Mouse (Mus musculus) mature B cell (primary cell): Measurements from ENCODE around the gene Dcdc2c.

Source experiments
- in situ Hi-C: fragments of 300-500 bp; cut with MboI; formaldehyde crosslinking; loops from 2 replicates; pipeline ENCODE4 v1.14.3; 2019

Dcdc2c gene

GRCm38 (mm10) chr12:28458786-28459185 lies 93.4 kb downstream of the Dcdc2c start:
- in situ Hi-C loops = no loop called here

GRCm38 (mm10) chr12:28436536-28436935 lies 115.7 kb downstream of the Dcdc2c start:
- in situ Hi-C loops = no loop called here

- in situ Hi-C loops = no loop called here
Measured at GRCm38 (mm10) chr12:28432729-28433067, 119.5 kb downstream of the Dcdc2c start.

- in situ Hi-C loops = no loop called here
Measured at GRCm38 (mm10) chr12:28431832-28432728, 120.1 kb downstream of the Dcdc2c start.

- in situ Hi-C loops = no loop called here
Measured at GRCm38 (mm10) chr12:28429856-28430255, 122.3 kb downstream of the Dcdc2c start.

GRCm38 (mm10) chr12:28416957-28417356 lies 135.2 kb downstream of the Dcdc2c start:
- in situ Hi-C loops = no loop called here

- in situ Hi-C loops = no loop called here
Measured at GRCm38 (mm10) chr12:28407656-28408405, 144.4 kb downstream of the Dcdc2c start.

GRCm38 (mm10) chr12:28402256-28402655 lies 149.9 kb downstream of the Dcdc2c start:
- in situ Hi-C loops = no loop called here

GRCm38 (mm10) chr12:28401372-28401771 lies 150.8 kb downstream of the Dcdc2c start:
- in situ Hi-C loops = no loop called here

GRCm38 (mm10) chr12:28392129-28392528 lies 160.1 kb downstream of the Dcdc2c start:
- in situ Hi-C loops = no loop called here
